Mouse (Mus musculus) CH12.LX (cell line): ENCODE data around the gene Filip1l. TPM values are rescaled to one million over a fixed set of nuclear protein-coding genes. Genes with fewer than 3 reads are reported as not detected.

Experiments
- DNase-seq: peaks from one replicate; pipeline ENCODE4 v3.0.0-alpha.2; 2013; ENCODE audit errors: extremely low read depth
- H3K27ac ChIP-seq: 2 replicates; pipeline ENCODE4 v1.5.1; 2012; ENCODE audit warnings: low read depth, mild to moderate bottlenecking, control low read depth, moderate library complexity; ENCODE audit not compliant: insufficient read depth
- H3K27me3 ChIP-seq: replicated peaks from 2 replicates; pipeline ENCODE3; 2012; ENCODE audit warnings: inconsistent platforms
- H3K36me3 ChIP-seq, 2 experiments: replicated peaks in 1 of 2; 2 replicates each; pipeline versions ENCODE3 to v1.6.1; 2012; ENCODE audit warnings: inconsistent platforms in 1 of 2, low read length in 1 of 2, mild to moderate bottlenecking in 1 of 2, mixed read lengths in 1 of 2, moderate library complexity in 1 of 2; ENCODE audit not compliant: control insufficient read depth in 1 of 2, insufficient read depth in 1 of 2
- H3K4me1 ChIP-seq, 2 experiments: 2 replicates each; pipeline ENCODE4 v1.6.1; 2012; ENCODE audit warnings: inconsistent platforms in 1 of 2, moderate library complexity in 1 of 2; ENCODE audit not compliant: insufficient read depth in 2 of 2, control insufficient read depth in 1 of 2
- H3K4me2 ChIP-seq: 2 replicates; pipeline ENCODE4 v1.6.1; 2012; ENCODE audit warnings: low read depth, mild to moderate bottlenecking, control low read depth; ENCODE audit not compliant: poor library complexity, insufficient read depth, severe bottlenecking
- H3K4me3 ChIP-seq, 3 experiments: fragments of 150-350 bp in 1 of 3; sonication (generic) in 1 of 3; replicated peaks in 1 of 3; 2 replicates each; pipeline versions ENCODE3 to v1.5.1; 2011 to 2012; ENCODE audit warnings: low read depth in 2 of 3, low read length in 2 of 3, mild to moderate bottlenecking in 2 of 3, moderate library complexity in 2 of 3, control low read depth in 1 of 3, improper control_type of control experiment in 1 of 3, inconsistent platforms in 1 of 3, mixed read lengths in 1 of 3; ENCODE audit not compliant: poor library complexity in 1 of 3
- H3K79me2 ChIP-seq: replicated peaks from 2 replicates; pipeline ENCODE4 v1.6.1; 2012; ENCODE audit warnings: mild to moderate bottlenecking, moderate library complexity; ENCODE audit not compliant: control insufficient read depth, poor library complexity, insufficient read depth, severe bottlenecking; ENCODE audit errors: extremely low read depth
- H3K9ac ChIP-seq: 2 replicates; pipeline ENCODE4 v1.6.1; 2012; ENCODE audit warnings: low read depth, mild to moderate bottlenecking, control low read depth, moderate library complexity; ENCODE audit not compliant: insufficient read depth
- H3K9me3 ChIP-seq: replicated peaks from 2 replicates; pipeline ENCODE3; 2012; ENCODE audit warnings: low read length, inconsistent platforms, mixed read lengths
- CHD1 ChIP-seq: IDR thresholded peaks from 2 replicates; pipeline ENCODE4 v1.6.1; 2012; ENCODE audit warnings: low read depth, low read length, improper control_type of control experiment, inconsistent platforms
- CHD2 ChIP-seq: IDR thresholded peaks from 2 replicates; pipeline ENCODE4 v1.6.1; 2011; ENCODE audit warnings: low read length, improper control_type of control experiment
- CTCF ChIP-seq, 2 experiments: IDR thresholded peaks in 1 of 2; conservative IDR thresholded peaks in 1 of 2; 2 replicates each; pipeline ENCODE4 v1.5.1; 2011 to 2012; ENCODE audit warnings: low read depth in 2 of 2, low read length in 2 of 2, improper control_type of control experiment in 1 of 2, inconsistent platforms in 1 of 2, mild to moderate bottlenecking in 1 of 2, moderate library complexity in 1 of 2
- ETS1 ChIP-seq: conservative IDR thresholded peaks from 2 replicates; pipeline ENCODE4 v1.6.1; 2012; ENCODE audit warnings: low read depth, mild to moderate bottlenecking, inconsistent platforms, low read length, improper control_type of control experiment, moderate library complexity
- HCFC1 ChIP-seq: IDR thresholded peaks from 2 replicates; pipeline ENCODE4 v1.6.1; 2012; ENCODE audit warnings: low read depth, mild to moderate bottlenecking, inconsistent platforms, low read length, improper control_type of control experiment
- IRF4 ChIP-seq: IDR thresholded peaks from 2 replicates; pipeline ENCODE4 v1.6.1; 2014; ENCODE audit warnings: low read depth, mild to moderate bottlenecking, inconsistent platforms, low read length, improper control_type of control experiment
- JUN ChIP-seq: IDR thresholded peaks from 2 replicates; pipeline ENCODE4 v1.6.1; 2011; ENCODE audit warnings: low read depth, mild to moderate bottlenecking, low read length, improper control_type of control experiment, moderate library complexity; ENCODE audit not compliant: insufficient read depth
- JUND ChIP-seq: conservative IDR thresholded peaks from 2 replicates; pipeline ENCODE4 v1.6.1; 2011; ENCODE audit warnings: low read depth, low read length, improper control_type of control experiment
- KAT2A ChIP-seq: IDR thresholded peaks from 2 replicates; pipeline ENCODE4 v1.6.1; 2012; ENCODE audit warnings: low read length, improper control_type of control experiment, inconsistent platforms; ENCODE audit not compliant: insufficient replicate concordance
- MAFK ChIP-seq: IDR thresholded peaks from 2 replicates; pipeline ENCODE4 v1.6.1; 2011; ENCODE audit warnings: low read length, improper control_type of control experiment; ENCODE audit not compliant: insufficient replicate concordance
- MAX ChIP-seq: IDR thresholded peaks from 2 replicates; pipeline ENCODE4 v1.6.1; 2011; ENCODE audit warnings: low read length, improper control_type of control experiment
- MAZ ChIP-seq: IDR thresholded peaks from 2 replicates; pipeline ENCODE4 v1.6.1; 2012; ENCODE audit warnings: low read depth, mild to moderate bottlenecking, inconsistent platforms, low read length, improper control_type of control experiment, moderate library complexity
- MEF2A ChIP-seq: IDR thresholded peaks from 2 replicates; pipeline ENCODE4 v1.6.1; 2014; ENCODE audit warnings: low read depth, mild to moderate bottlenecking, inconsistent platforms, low read length, improper control_type of control experiment, borderline replicate concordance
- MYC ChIP-seq: IDR thresholded peaks from 2 replicates; pipeline ENCODE4 v1.6.1; 2011; ENCODE audit warnings: low read depth, mild to moderate bottlenecking, improper control_type of control experiment, low read length
- PAX5 ChIP-seq: IDR thresholded peaks from 2 replicates; pipeline ENCODE4 v1.6.1; 2012; ENCODE audit warnings: low read length, inconsistent platforms, mixed read lengths
- POLR2A ChIP-seq: IDR thresholded peaks from 2 replicates; pipeline ENCODE4 v1.6.1; 2011; ENCODE audit warnings: low read depth, mild to moderate bottlenecking, improper control_type of control experiment, low read length
- RAD21 ChIP-seq: IDR thresholded peaks from 2 replicates; pipeline ENCODE4 v1.6.1; 2011; ENCODE audit warnings: low read depth, mild to moderate bottlenecking, low read length, improper control_type of control experiment, moderate library complexity
- SIN3A ChIP-seq: IDR thresholded peaks from 2 replicates; pipeline ENCODE4 v1.6.1; 2012; ENCODE audit warnings: low read length, improper control_type of control experiment, inconsistent platforms
- TBP ChIP-seq: conservative IDR thresholded peaks from 2 replicates; pipeline ENCODE4 v1.6.1; 2011; ENCODE audit warnings: low read depth, low read length, improper control_type of control experiment
- TCF12 ChIP-seq: IDR thresholded peaks from 2 replicates; pipeline ENCODE4 v1.6.1; 2014; ENCODE audit warnings: low read depth, mild to moderate bottlenecking, inconsistent platforms, low read length, improper control_type of control experiment
- UBTF ChIP-seq: IDR thresholded peaks from 2 replicates; pipeline ENCODE4 v1.6.1; 2012; ENCODE audit warnings: low read depth, mild to moderate bottlenecking, inconsistent platforms, low read length, improper control_type of control experiment, moderate library complexity
- USF1 ChIP-seq: IDR thresholded peaks from 2 replicates; pipeline ENCODE4 v1.6.1; 2014; ENCODE audit warnings: low read depth, mild to moderate bottlenecking, inconsistent platforms, low read length, improper control_type of control experiment
- USF2 ChIP-seq: conservative IDR thresholded peaks from 2 replicates; pipeline ENCODE4 v1.6.1; 2011; ENCODE audit warnings: low read depth, low read length, improper control_type of control experiment
- ZKSCAN1 ChIP-seq: IDR thresholded peaks from 2 replicates; pipeline ENCODE4 v1.6.1; 2012; ENCODE audit warnings: low read depth, inconsistent platforms, low read length, improper control_type of control experiment, borderline replicate concordance
- ZMIZ1 ChIP-seq: IDR thresholded peaks from 2 replicates; pipeline ENCODE4 v1.6.1; 2012; ENCODE audit warnings: low read depth, mild to moderate bottlenecking, inconsistent platforms, low read length, improper control_type of control experiment
- ZNF384 ChIP-seq: IDR thresholded peaks from 2 replicates; pipeline ENCODE4 v1.6.1; 2012; ENCODE audit warnings: low read depth, low read length, improper control_type of control experiment, inconsistent platforms
- dilution Hi-C: fragments of 300-500 bp; cut with MboI; formaldehyde crosslinking; loops from 2 replicates; pipeline ENCODE4 v1.14.3; 2020; ENCODE audit warnings: low sequenced_read_pairs; ENCODE audit not compliant: extremely low pct_unique_long_range_greater_than_20kb, extremely low pct_ligation_motif_present
- in situ Hi-C: fragments of 300-500 bp; cut with MboI; formaldehyde crosslinking; loops from 3 replicates; pipeline ENCODE4 v1.14.3; 2019; ENCODE audit warnings: low sequenced_read_pairs, low pct_ligation_motif_present, low pct_unique_long_range_greater_than_20kb, mixed read lengths
- polyA plus RNA-seq: library from polyadenylated mRNA; unstranded; fragments of >175 nt; gene quantifications from 2 replicates; pipeline ENCODE4 v1.2.1, GENCODE M21; 2012; ENCODE audit warnings: low read depth; ENCODE audit not compliant: insufficient read length
- total RNA-seq, 2 experiments: library from RNA; depleted of rRNA; stranded (reverse); fragments of 300-350 nt in 1 of 2; fragments of >200 nt in 1 of 2; gene quantifications; 2 replicates each; pipeline ENCODE4 v1.2.3; 2012 to 2014

The Filip1l gene
- total and polyA plus RNA-seq, 3 experiments, result 2.1 to 17.6 (median 5.7) TPM

DNA sequence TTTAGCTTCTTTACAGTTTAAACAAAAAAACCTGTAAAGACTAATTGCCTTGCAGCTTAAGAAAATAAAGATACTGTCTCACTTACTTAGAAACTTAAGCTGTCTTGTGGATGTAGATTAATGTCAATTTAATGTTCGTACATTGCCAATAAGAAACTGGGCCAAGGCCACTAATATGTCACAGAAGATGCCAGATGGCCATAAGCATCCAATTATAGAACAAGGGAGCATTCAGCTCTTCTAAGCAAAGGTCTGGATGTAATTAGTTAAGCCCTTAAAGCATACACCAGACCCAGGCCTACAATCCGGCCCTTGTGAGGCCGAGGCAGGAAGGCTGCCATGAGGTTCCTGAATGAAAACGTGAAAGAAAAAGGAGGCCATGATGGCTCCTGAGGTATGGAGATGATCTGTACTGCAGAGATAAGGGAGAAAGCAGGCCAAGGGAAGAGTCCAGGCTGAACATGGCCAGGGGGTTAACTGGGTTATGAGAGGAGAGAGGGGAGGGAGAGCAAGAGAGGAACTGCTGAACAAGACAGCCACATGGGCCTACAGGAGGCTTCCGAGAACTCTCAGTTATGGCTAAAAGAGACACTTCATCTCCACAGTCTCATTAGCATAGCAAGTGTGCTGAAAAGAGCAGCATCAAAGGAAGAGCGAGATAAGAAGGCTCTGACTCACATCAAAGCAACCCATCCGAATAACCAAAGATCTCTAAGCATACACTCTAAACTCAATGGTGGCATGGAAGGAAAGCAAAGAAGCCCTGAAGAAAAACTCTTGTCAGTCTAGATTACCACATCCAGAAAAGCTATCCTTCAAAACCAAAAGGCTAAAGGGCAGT is 33.4 kb upstream of the Filip1l start:
- TF ChIP-seq USF1 (no peak), JUN (no peak), TBP (no peak), RAD21 (no peak), ETS1 (no peak), MEF2A (no peak), POLR2A (no peak), CHD1 (no peak), IRF4 (no peak), MAFK (no peak), USF2 (no peak), ZMIZ1 (no peak), SIN3A (no peak), MAZ (no peak)
- TF ChIP-seq, all 38 proteins: peak for 0
- Histone ChIP-seq H3K4me3 (no peak overlapping the region), H3K27me3 (no peaks in the 10 kb centered on the region), H3K36me3 (peaks cover 0 to 25% of the 10 kb centered on the region in 2 experiments), H3K4me1 (peaks cover 0 to 7% of the 10 kb centered on the region in 2 experiments; a peak in 2 of 4 replicates), H3K27ac (no peak overlapping the region), H3K4me2 (no peak overlapping the region), H3K79me2 (no peaks in the 10 kb centered on the region), H3K9me3 (no peaks in the 10 kb centered on the region), H3K9ac (no peak overlapping the region)
- no peak for DNase-seq
- in situ Hi-C loops, result no loop called here
- dilution Hi-C loops, result no loop called here

DNA sequence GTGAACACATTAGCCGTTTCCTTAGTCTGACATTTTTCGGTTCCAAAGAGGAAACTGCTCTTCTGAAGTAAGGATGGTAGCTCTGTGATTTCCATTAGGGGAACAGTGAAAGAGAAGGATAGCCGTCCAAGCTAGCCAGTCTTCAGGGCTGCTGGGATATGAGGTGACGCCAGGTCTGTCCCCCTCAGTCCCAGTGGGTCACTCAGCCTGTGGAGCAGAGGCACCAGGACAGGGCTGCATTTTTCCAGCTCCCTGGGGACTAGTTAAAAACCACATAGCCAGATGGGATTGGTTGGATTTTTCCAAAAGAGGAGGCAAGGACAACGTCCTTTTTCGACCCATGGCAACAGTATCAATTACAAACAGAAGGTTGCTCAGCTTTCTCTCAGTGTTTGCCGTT is 25.9 kb upstream of the Filip1l start:
- Histone ChIP-seq H3K27ac (no peak overlapping the region), H3K9me3 (no peaks in the 10 kb centered on the region), H3K4me1 (no peaks in the 10 kb centered on the region), H3K4me2 (no peak overlapping the region), H3K36me3 (peaks cover 0 to 7% of the 10 kb centered on the region in 2 experiments), H3K4me3 (no peak overlapping the region), H3K9ac (no peak overlapping the region), H3K79me2 (no peaks in the 10 kb centered on the region), H3K27me3 (no peaks in the 10 kb centered on the region)
- in situ Hi-C loops (no loop called here), dilution Hi-C loops (no loop called here)
- TF ChIP-seq ZMIZ1 (no peak), MEF2A (no peak), MYC (no peak), TCF12 (no peak), HCFC1 (no peak), ETS1 (no peak), ZKSCAN1 (no peak), SIN3A (no peak), KAT2A (no peak), CTCF (conservative IDR thresholded peaks at IDR 0.05 in 1 of 2, IDR thresholded peaks at IDR 0.05 in 1 of 2; ENCODE audit: low read depth in 2 of 2, low read length in 2 of 2) (no peak), CHD2 (no peak), IRF4 (no peak), JUND (no peak), MAX (no peak), ZNF384 (no peak), UBTF (no peak), PAX5 (no peak)
- no peak for DNase-seq
